Mouse (Mus musculus) central nervous system, embryonic 14 days (tissue): Measurements from ENCODE around the gene Gpr37l1. TPM values are rescaled to one million over a fixed set of nuclear protein-coding genes. Genes with fewer than 3 reads are reported as not detected.

ENCODE experiments used
- polyA plus RNA-seq: library from polyadenylated mRNA; depleted of rRNA; stranded (reverse); fragments of >200 nt; gene quantifications from 2 replicates; pipeline ENCODE4 v1.2.3, GENCODE M21; 2012; rRNA removed

Gene Gpr37l1
- polyA plus RNA-seq: 0.22 and 0.25 TPM in 2 replicates

DNA sequence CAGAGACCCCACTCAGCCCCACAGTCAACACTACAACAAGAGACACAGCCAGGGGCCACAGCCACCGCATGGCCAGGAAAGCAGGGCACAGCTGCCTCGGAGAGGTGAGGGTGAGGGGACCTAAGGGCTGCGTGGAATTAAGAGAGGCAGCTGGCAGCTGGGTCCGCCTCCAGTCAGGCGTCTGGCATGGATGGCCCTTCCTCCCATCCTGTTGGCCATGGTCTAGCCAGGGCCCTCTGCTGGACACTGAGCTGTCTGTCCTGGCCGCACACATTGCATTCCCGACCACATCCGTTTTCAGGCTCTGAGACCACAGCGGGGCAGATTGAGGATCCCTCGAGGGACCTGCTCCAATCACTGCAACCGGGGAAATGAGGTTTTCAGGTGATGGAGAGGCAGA lies at the start of gene Gpr37l1:
Gene Gpr37l1 (minus strand): TSS at position 247 of the 400 bp plus-strand sequence.

DNA sequence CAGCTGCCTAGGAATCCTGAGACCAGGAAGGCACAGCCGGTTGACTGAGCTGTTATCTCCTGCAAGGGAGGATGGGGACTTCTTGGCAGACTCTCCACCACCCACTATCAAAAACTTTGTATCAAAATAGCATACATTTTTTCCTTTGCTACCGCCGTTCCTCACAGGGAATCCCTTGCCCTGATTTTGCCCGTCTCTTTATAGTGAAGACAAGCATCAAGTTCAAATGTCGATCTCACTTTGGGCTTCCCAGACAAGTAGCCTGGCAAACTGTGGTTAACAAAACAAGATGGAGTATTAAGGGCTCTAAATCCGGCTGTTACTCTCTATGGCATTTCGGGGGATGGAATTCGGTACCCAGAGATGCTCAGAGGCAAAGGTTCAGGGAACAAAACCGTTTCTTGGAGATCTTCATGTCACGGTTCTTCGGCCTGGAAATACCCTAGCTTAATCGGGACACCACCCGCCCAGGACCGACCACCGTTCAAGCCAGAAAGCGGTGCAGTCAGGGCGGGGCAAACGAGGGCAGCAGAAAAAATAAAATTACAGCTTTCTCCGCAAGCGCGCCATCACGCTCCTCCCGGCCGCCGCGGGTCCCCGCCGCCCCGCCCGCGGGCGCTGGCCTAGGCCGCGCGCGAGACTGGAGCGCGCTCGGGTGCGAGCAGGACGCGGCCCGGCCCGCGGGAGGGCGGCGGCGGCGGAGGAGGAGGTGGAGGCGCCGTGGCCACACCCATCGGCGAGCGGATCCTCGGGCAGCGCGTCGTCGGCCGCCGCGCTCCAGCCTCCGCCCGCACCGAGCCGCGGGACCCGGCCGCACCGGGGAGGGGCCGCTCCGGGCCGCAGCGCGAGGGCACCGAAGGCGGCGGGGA lies 21.2 kb downstream of the Gpr37l1 start, which contains the start of gene Arl8a:
Gene Arl8a (plus strand): TSS at position 748 of the 869 bp plus-strand sequence.

DNA sequence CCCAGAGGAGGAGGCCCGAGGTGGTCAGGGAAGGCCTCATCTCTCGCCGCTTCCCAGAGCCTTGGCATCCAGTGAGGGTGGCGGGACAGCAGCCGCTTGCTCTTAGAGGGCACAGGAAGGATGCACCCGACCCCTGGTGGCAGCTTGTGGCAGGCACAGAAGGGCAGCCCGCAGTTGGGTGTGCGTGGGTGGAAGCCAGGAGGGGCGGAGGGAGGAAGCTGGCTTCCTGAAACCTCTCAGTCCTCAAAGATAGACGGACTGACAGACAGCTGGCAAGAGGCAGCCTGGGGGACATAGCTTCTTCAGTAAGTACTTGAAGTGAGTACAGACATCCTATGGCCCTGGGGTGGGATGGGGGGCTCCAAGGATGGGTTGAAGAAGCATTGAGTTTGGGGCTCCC lies 35.0 kb downstream of the Gpr37l1 start, which contains the start of gene Ptpn7:
Gene Ptpn7 (plus strand): TSS at position 228 of the 400 bp plus-strand sequence.

Other genes with a start within 250 kb of the Gpr37l1 start
- gene Ppp1r12b, start 211.7 kb downstream of the Gpr37l1 start, polyA plus RNA-seq: 11.4 and 12.9 TPM in 2 replicates
- 17.0 and 22.2 TPM in 2 replicates for gene Ube2t, start 205.1 kb downstream of the Gpr37l1 start, polyA plus RNA-seq
- gene Lgr6, start 62.4 kb downstream of the Gpr37l1 start, polyA plus RNA-seq: 0.33 and 0.80 TPM in 2 replicates
- gene Ptpn7, start 35.0 kb downstream of the Gpr37l1 start, polyA plus RNA-seq: 0.70 and 1.0 TPM in 2 replicates
- 291 and 295 TPM in 2 replicates for gene Arl8a, start 20.9 kb downstream of the Gpr37l1 start, polyA plus RNA-seq
- gene Elf3, start 90.9 kb upstream of the Gpr37l1 start, polyA plus RNA-seq: 0.12 and 0.68 TPM in 2 replicates
- gene Rnpep, start 116.4 kb upstream of the Gpr37l1 start, polyA plus RNA-seq: 53.2 and 53.8 TPM in 2 replicates
- gene Timm17a, start 146.1 kb upstream of the Gpr37l1 start, polyA plus RNA-seq: 39.1 and 42.6 TPM in 2 replicates
- gene Lmod1, start 157.1 kb upstream of the Gpr37l1 start, polyA plus RNA-seq: 0.18 and 0.46 TPM in 2 replicates
- gene Shisa4, start 207.6 kb upstream of the Gpr37l1 start, polyA plus RNA-seq: 47.9 and 48.8 TPM in 2 replicates